Mouse (Mus musculus) ES-Bruce4 (cell line): ENCODE results near the gene Tstd2. TPM values are rescaled to one million over a fixed set of nuclear protein-coding genes. Genes with fewer than 3 reads are reported as not detected.

Experiments
- H3K27ac ChIP-seq: 2 replicates; pipeline ENCODE4 v1.5.1; 2012; ENCODE audit warnings: low read length, inconsistent platforms; ENCODE audit not compliant: insufficient read depth
- H3K27me3 ChIP-seq: 2 replicates; pipeline ENCODE4 v1.6.1; 2012; ENCODE audit warnings: mild to moderate bottlenecking, low read length, inconsistent platforms; ENCODE audit not compliant: control insufficient read depth, poor library complexity, insufficient read depth, severe bottlenecking
- H3K36me3 ChIP-seq: 2 replicates; pipeline ENCODE4 v1.6.1; 2012; ENCODE audit warnings: inconsistent platforms, mild to moderate bottlenecking, low read length, moderate library complexity; ENCODE audit not compliant: control insufficient read depth, poor library complexity, insufficient read depth, severe bottlenecking
- H3K4me1 ChIP-seq: one replicate; pipeline ENCODE4 v1.8.1; 2011; ENCODE audit warnings: low read length; ENCODE audit not compliant: control insufficient read depth, insufficient read depth
- H3K4me3 ChIP-seq: 2 replicates; pipeline ENCODE4 v1.5.1; 2011; ENCODE audit warnings: low read depth, mild to moderate bottlenecking, low read length
- H3K9ac ChIP-seq: 2 replicates; pipeline ENCODE4 v1.6.1; 2012; ENCODE audit warnings: low read depth, mild to moderate bottlenecking, inconsistent platforms; ENCODE audit not compliant: poor library complexity, severe bottlenecking
- H3K9me3 ChIP-seq: replicated peaks from 2 replicates; pipeline ENCODE4 v1.6.1; 2012; ENCODE audit warnings: mild to moderate bottlenecking, low read length, inconsistent platforms; ENCODE audit not compliant: control insufficient read depth, poor library complexity, insufficient read depth, severe bottlenecking
- CTCF ChIP-seq: IDR thresholded peaks from one replicate; pipeline ENCODE4 v1.8.1; 2011; ENCODE audit warnings: low read depth, low read length
- EP300 ChIP-seq: IDR thresholded peaks from 2 replicates; pipeline ENCODE4 v1.6.1; 2011; ENCODE audit warnings: low read depth, low read length; ENCODE audit not compliant: insufficient read depth
- POLR2A ChIP-seq: IDR thresholded peaks from one replicate; pipeline ENCODE4 v1.8.1; 2011; ENCODE audit warnings: low read length; ENCODE audit not compliant: insufficient read depth
- polyA plus RNA-seq: library from polyadenylated mRNA; stranded (reverse); fragments of >200 nt; gene quantifications from 2 replicates; pipeline ENCODE4 v1.2.4, GENCODE M21; 2011; ENCODE audit warnings: low read depth; ENCODE audit not compliant: missing spikeins, insufficient read depth, insufficient read length

Gene Tstd2
- polyA plus RNA-seq, 1 experiment = 47.3 TPM

- Histone ChIP-seq H3K27ac (no peak overlapping the region), H3K4me1 (no peaks in the 10 kb centered on the region), H3K9me3 (no peaks in the 10 kb centered on the region), H3K4me3 (no peak overlapping the region), H3K36me3 (peaks cover 5% of the 10 kb centered on the region; the same call in 1 of the 2 replicates), H3K9ac (no peak overlapping the region), H3K27me3 (no peaks in the 10 kb centered on the region)
- TF ChIP-seq EP300 (no peak), CTCF (no peak), POLR2A (no peak)
Observed at GRCm38 (mm10) chr4:46115308-46115707, 23.2 kb downstream of the Tstd2 start.

DNA sequence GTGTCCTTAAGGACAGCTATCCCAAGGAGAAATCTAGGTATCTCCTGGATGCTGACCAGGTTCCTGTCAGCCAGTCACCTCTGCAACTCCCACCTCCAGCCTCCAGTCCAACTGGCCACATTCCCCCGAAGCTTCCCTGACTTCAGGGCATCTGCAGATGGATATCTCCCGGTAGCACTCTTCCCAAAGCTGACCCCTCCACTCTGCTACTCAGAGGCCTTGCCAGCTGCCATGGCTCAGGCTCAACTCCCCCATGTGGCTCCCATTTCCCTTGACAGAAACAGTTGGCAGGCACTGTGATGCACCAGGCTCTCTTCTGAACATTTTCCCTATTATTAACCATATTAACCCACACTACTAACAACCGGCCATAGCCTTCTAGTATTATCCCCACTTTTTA lies 27.1 kb downstream of the Tstd2 start:
- no peaks in the 10 kb centered on the region for H3K36me3 ChIP-seq
- H3K9ac ChIP-seq = no peak overlapping the region
- H3K27me3 ChIP-seq = no peaks in the 10 kb centered on the region
- H3K9me3 ChIP-seq = no peaks in the 10 kb centered on the region
- no peak overlapping the region for H3K4me3 ChIP-seq
- H3K27ac ChIP-seq = no peak overlapping the region
- no peaks in the 10 kb centered on the region for H3K4me1 ChIP-seq
- no peak for TF ChIP-seq EP300
- TF ChIP-seq POLR2A = no peak
- TF ChIP-seq CTCF = no peak

- H3K27ac ChIP-seq = no peak overlapping the region
- no peaks in the 10 kb centered on the region for H3K4me1 ChIP-seq
- TF ChIP-seq CTCF (no peak), POLR2A (no peak), EP300 (no peak)
- no peaks in the 10 kb centered on the region for H3K9me3 ChIP-seq
- H3K27me3 ChIP-seq = no peaks in the 10 kb centered on the region
- H3K4me3 ChIP-seq = no peak overlapping the region
- H3K36me3 ChIP-seq = no peaks in the 10 kb centered on the region
- H3K9ac ChIP-seq = no peak overlapping the region
Observed at GRCm38 (mm10) chr4:46110084-46110483, 28.4 kb downstream of the Tstd2 start.

DNA sequence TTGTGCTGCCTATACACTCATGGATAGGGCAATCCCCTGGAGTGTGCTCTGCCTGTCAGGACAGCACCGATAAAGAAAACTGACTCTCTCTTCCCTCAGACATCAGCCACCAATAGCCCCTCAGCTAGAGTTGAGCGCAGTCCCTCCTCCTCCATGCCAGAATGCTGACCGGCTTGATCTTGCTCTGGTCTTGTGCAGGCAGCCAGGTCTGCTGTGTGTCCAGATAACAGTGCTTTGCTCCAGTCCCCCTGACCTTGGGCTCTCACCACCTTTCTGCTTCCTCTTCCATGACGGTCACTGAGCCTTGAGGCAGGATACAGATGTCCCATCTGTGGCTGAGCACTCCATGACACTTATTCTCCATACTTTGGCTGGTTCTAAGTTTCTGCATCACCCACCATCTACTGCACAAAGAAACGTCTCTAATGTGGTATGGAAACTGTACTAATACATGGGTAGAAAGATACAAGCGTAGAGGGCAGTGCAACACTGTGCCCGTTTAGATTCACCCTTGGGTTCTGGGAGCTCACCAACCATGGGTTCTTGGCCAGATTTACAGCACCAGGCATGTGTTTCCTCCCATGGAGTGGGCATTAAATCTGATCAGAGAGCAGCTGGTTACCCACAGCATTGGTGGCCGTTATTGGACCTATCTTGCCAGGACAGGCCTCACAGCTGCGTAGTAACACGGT lies 36.3 kb downstream of the Tstd2 start:
- Histone ChIP-seq H3K36me3 (no peaks in the 10 kb centered on the region), H3K4me1 (no peaks in the 10 kb centered on the region), H3K4me3 (no peak overlapping the region), H3K9me3 (no peaks in the 10 kb centered on the region), H3K27me3 (no peaks in the 10 kb centered on the region), H3K9ac (no peak overlapping the region), H3K27ac (no peak overlapping the region)
- TF ChIP-seq CTCF = no peak
- no peak for TF ChIP-seq POLR2A
- no peak for TF ChIP-seq EP300

DNA sequence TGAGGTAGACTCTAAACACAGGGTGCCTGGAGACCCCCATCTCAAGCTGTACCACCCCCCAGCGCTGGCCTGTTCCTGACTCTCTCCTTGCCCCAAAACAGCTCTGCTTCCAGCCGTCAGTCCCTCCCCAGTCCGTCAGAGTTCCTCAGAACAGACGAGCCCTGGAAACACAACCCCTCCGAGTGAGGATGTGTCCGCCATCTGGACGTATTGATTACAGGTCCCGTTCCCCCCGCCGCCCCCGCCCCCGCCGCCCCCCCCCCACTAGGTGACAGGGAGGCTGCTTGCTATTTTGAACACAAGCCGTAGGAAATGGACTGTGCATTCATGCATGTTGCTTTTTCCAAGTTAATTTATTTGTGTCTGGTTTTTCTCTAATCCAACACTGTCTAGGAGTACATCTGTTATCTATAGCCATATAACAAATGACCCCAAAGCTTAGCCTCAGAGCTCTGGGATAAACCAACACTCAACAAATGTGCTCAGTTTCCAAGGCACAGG lies 37.2 kb downstream of the Tstd2 start:
- H3K4me3 ChIP-seq = no peak overlapping the region
- H3K4me1 ChIP-seq = no peaks in the 10 kb centered on the region
- TF ChIP-seq EP300 = no peak
- no peak for TF ChIP-seq POLR2A
- TF ChIP-seq CTCF = no peak
- H3K9ac ChIP-seq = no peak overlapping the region
- no peaks in the 10 kb centered on the region for H3K27me3 ChIP-seq
- H3K27ac ChIP-seq = no peak overlapping the region
- H3K9me3 ChIP-seq = no peaks in the 10 kb centered on the region
- no peaks in the 10 kb centered on the region for H3K36me3 ChIP-seq

- no peak for TF ChIP-seq CTCF
- no peak for TF ChIP-seq POLR2A
- no peak for TF ChIP-seq EP300
- Histone ChIP-seq H3K4me3 (no peak overlapping the region), H3K27me3 (no peaks in the 10 kb centered on the region), H3K4me1 (no peaks in the 10 kb centered on the region), H3K27ac (no peak overlapping the region), H3K9me3 (no peaks in the 10 kb centered on the region), H3K9ac (no peak overlapping the region), H3K36me3 (no peaks in the 10 kb centered on the region)
Observed at GRCm38 (mm10) chr4:46100539-46100938, 38.0 kb downstream of the Tstd2 start.
